Mouse (Mus musculus) lung, adult 18-20 months (tissue): Measurements from ENCODE around the gene Cenpf.

ENCODE experiments used
- DNase-seq, 2 experiments: peaks; one replicate each; pipeline ENCODE4 v3.0.0; 2022; ENCODE audit warnings: mixed read lengths in 2 of 2

The Cenpf gene

GRCm38 (mm10) chr1:189627976-189628768, 59.7 kb downstream of the Cenpf start:
- DNase-seq = peak; percentile 9 to 37

- no peak for DNase-seq
These were observed 63.1 kb downstream of the Cenpf start for GRCm38 (mm10) chr1:189624756-189625155.

- peak; percentile 8 to 27 for DNase-seq
These were observed 68.7 kb downstream of the Cenpf start for GRCm38 (mm10) chr1:189618970-189619740.

GRCm38 (mm10) chr1:189617381-189617780, 70.5 kb downstream of the Cenpf start:
- no peak for DNase-seq

GRCm38 (mm10) chr1:189615246-189615645, 72.6 kb downstream of the Cenpf start:
- DNase-seq = peak in 1 of 2 experiments; percentile 4

- no peak for DNase-seq
These were observed 74.8 kb downstream of the Cenpf start for GRCm38 (mm10) chr1:189613076-189613475.

GRCm38 (mm10) chr1:189611775-189612174, 76.1 kb downstream of the Cenpf start:
- DNase-seq = no peak

- peak in 1 of 2 experiments; percentile 18 for DNase-seq
These were observed 79.2 kb downstream of the Cenpf start for GRCm38 (mm10) chr1:189608640-189609039.

GRCm38 (mm10) chr1:189608039-189608438, 79.8 kb downstream of the Cenpf start:
- no peak for DNase-seq

- DNase-seq = no peak
These were observed 82.2 kb downstream of the Cenpf start for GRCm38 (mm10) chr1:189605598-189606126.

GRCm38 (mm10) chr1:189597096-189597495, 90.8 kb downstream of the Cenpf start:
- no peak for DNase-seq
